Mouse (Mus musculus) cerebellum, postnatal 10 days (tissue): Measurements from ENCODE around the gene Slc16a3.

Source experiments
- DNase-seq, 2 experiments: peaks; one replicate each; pipeline ENCODE4 v3.0.0; 2021; ENCODE audit warnings: mixed read lengths in 2 of 2

Gene Slc16a3

GRCm38 (mm10) chr11:120948328-120948727, at the start of gene Slc16a3:
Gene Slc16a3 (plus strand): TSS chr11:120948480.
- no peak for DNase-seq

- no peak for DNase-seq
Measured at GRCm38 (mm10) chr11:120900276-120901244, 47.7 kb upstream of the Slc16a3 start.

- no peak for DNase-seq
Measured at GRCm38 (mm10) chr11:120901729-120902486, 46.4 kb upstream of the Slc16a3 start.

- no peak for DNase-seq
Measured at GRCm38 (mm10) chr11:120902487-120903142, 45.7 kb upstream of the Slc16a3 start.

- no peak for DNase-seq
Measured at GRCm38 (mm10) chr11:120903159-120903850, 45.0 kb upstream of the Slc16a3 start.

- DNase-seq = no peak
Measured at GRCm38 (mm10) chr11:120904561-120904960, 43.7 kb upstream of the Slc16a3 start.

- peak; percentile 88 to 91 for DNase-seq
Measured at GRCm38 (mm10) chr11:120905430-120905873, 42.8 kb upstream of the Slc16a3 start.

- DNase-seq = no peak
Measured at GRCm38 (mm10) chr11:120913796-120914195, 34.5 kb upstream of the Slc16a3 start.

- DNase-seq = no peak
Measured at GRCm38 (mm10) chr11:120916477-120916876, 31.8 kb upstream of the Slc16a3 start.

GRCm38 (mm10) chr11:120917756-120918155, 30.5 kb upstream of the Slc16a3 start:
- DNase-seq = no peak

GRCm38 (mm10) chr11:120922528-120922927, 25.8 kb upstream of the Slc16a3 start:
- DNase-seq = no peak

GRCm38 (mm10) chr11:120928468-120928867, 19.8 kb upstream of the Slc16a3 start:
- no peak for DNase-seq

GRCm38 (mm10) chr11:120931479-120931878, 16.8 kb upstream of the Slc16a3 start:
- no peak for DNase-seq

GRCm38 (mm10) chr11:120932564-120933398, 15.5 kb upstream of the Slc16a3 start, which contains the start of gene Ccdc57:
Gene Ccdc57 (minus strand): TSS chr11:120932872.
- DNase-seq = peak; percentile 91 to 94

GRCm38 (mm10) chr11:120937976-120938375, 10.3 kb upstream of the Slc16a3 start:
- DNase-seq = no peak

- no peak for DNase-seq
Measured at GRCm38 (mm10) chr11:120938795-120939194, 9.5 kb upstream of the Slc16a3 start.

GRCm38 (mm10) chr11:120939712-120940341, 8.5 kb upstream of the Slc16a3 start:
- DNase-seq = no peak

- no peak for DNase-seq
Measured at GRCm38 (mm10) chr11:120940959-120941358, 7.3 kb upstream of the Slc16a3 start.

- no peak for DNase-seq
Measured at GRCm38 (mm10) chr11:120945266-120945665, 3.0 kb upstream of the Slc16a3 start.

- DNase-seq = peak in 1 of 2 experiments; percentile 10
Measured at GRCm38 (mm10) chr11:120945926-120946325, 2.4 kb upstream of the Slc16a3 start.
